Mouse (Mus musculus) limb, embryonic 12.5 days (tissue): Measurements from ENCODE around the gene Phb. TPM values are rescaled to one million over a fixed set of nuclear protein-coding genes. Genes with fewer than 3 reads are reported as not detected.

Experiments
- ATAC-seq: fragments of 200-750 bp; cut with Nextera tagmentation; 2 replicates; pipeline ENCODE4 v1.8.0; 2017; ENCODE audit warnings: low read depth, moderate TSS enrichment; ENCODE audit not compliant: insufficient number of reproducible peaks, insufficient read depth, low FRiP score, low TSS enrichment
- H3K27ac ChIP-seq: fragments of 300-500 bp; sonication (generic); 2 replicates; pipeline ENCODE4 v1.5.1; 2016; ENCODE audit warnings: mild to moderate bottlenecking, moderate library complexity
- H3K27me3 ChIP-seq: fragments of 300-500 bp; sonication (generic); 2 replicates; pipeline ENCODE4 v1.6.1; 2016; ENCODE audit warnings: mild to moderate bottlenecking, moderate library complexity
- H3K36me3 ChIP-seq: fragments of 300-500 bp; sonication (generic); 2 replicates; pipeline ENCODE4 v1.6.1; 2016; ENCODE audit warnings: mild to moderate bottlenecking, moderate library complexity
- H3K4me1 ChIP-seq: fragments of 300-500 bp; sonication (generic); replicated peaks from 2 replicates; pipeline ENCODE4 v1.6.1; 2016
- H3K4me2 ChIP-seq: fragments of 300-500 bp; sonication (generic); 2 replicates; pipeline ENCODE4 v1.6.1; 2016; ENCODE audit warnings: mild to moderate bottlenecking, moderate library complexity
- H3K4me3 ChIP-seq: fragments of 300-500 bp; sonication (generic); replicated peaks from 2 replicates; pipeline ENCODE4 v1.5.1; 2016; ENCODE audit warnings: mild to moderate bottlenecking
- H3K9ac ChIP-seq: fragments of 300-500 bp; sonication (generic); replicated peaks from 2 replicates; pipeline ENCODE4 v1.6.1; 2016; ENCODE audit warnings: mild to moderate bottlenecking, moderate library complexity
- H3K9me3 ChIP-seq: fragments of 300-500 bp; sonication (generic); 2 replicates; pipeline ENCODE4 v1.6.1; 2016; ENCODE audit warnings: mild to moderate bottlenecking, moderate library complexity
- WGBS: fragments of 180-500 bp; shearing (Covaris S2); methylation state at CpG from one replicate; pipeline ENCODE4 v1.1.7; 2016; 5-methylcytosine and 5-hydroxymethylcytosine counted together
- polyA plus RNA-seq: library from polyadenylated mRNA; unstranded; fragments of >200 nt; fragmentation: Nextera tagmentation; extraction: Ambion mirVana; gene quantifications from 2 replicates; pipeline ENCODE4 v1.2.1, GENCODE M21; 2016

Phb gene
- polyA plus RNA-seq, 1 experiment from 2014 or later = 231 TPM

- H3K4me3 ChIP-seq = no peak overlapping the region
- peaks cover 48% of the 10 kb centered on the region for H3K4me1 ChIP-seq
- H3K27ac ChIP-seq = no peak overlapping the region
- H3K9me3 ChIP-seq = no peaks in the 10 kb centered on the region
- WGBS = 59% methylated on average over 2 of the region's 2 CpGs
- ATAC-seq = no peak
- peaks cover 8% of the 10 kb centered on the region; the same call in 1 of the 2 replicates for H3K27me3 ChIP-seq
- H3K9ac ChIP-seq = no peak overlapping the region
- no peaks in the 10 kb centered on the region for H3K36me3 ChIP-seq
- no peak overlapping the region for H3K4me2 ChIP-seq
Observed at GRCm38 (mm10) chr11:95633512-95634000, 33.2 kb upstream of the Phb start.

DNA sequence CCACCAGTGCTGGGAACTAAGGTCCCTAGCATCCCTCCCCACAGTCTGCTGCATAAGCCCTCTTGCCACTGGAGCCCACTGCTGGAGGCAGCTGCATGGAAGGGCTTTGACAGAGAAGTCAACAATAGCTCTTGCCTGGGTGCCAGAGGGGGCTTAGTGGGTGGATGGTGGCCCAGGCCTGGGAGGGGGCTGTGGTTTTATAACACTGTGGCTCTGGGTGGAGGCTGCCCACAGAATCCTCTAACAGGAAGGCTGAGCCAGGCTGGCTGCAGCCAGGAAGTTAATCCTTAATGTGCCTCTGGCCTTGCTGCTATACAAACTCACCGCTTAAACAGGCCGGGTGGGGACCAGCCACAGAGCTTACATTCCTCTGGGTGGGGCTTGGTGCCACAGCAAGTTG is 31.7 kb upstream of the Phb start:
- Histone ChIP-seq H3K4me1 (peaks cover 54% of the 10 kb centered on the region), H3K4me2 (no peak overlapping the region), H3K9ac (no peak overlapping the region), H3K36me3 (no peaks in the 10 kb centered on the region), H3K27ac (peak overlapping the region; percentile 32), H3K4me3 (no peak overlapping the region), H3K27me3 (peaks cover 6% of the 10 kb centered on the region; the same call in 1 of the 2 replicates), H3K9me3 (no peaks in the 10 kb centered on the region)
- no peak for ATAC-seq
- WGBS = 20% methylated on average over 2 of the region's 2 CpGs

- 59% methylated on average over 2 of the region's 2 CpGs for WGBS
- H3K4me3 ChIP-seq = no peak overlapping the region
- H3K27ac ChIP-seq = no peak overlapping the region
- H3K9me3 ChIP-seq = no peaks in the 10 kb centered on the region
- no peak overlapping the region for H3K9ac ChIP-seq
- no peak overlapping the region for H3K4me2 ChIP-seq
- ATAC-seq = no peak
- H3K27me3 ChIP-seq = peaks cover 39% of the 10 kb centered on the region
- peaks cover 59% of the 10 kb centered on the region for H3K4me1 ChIP-seq
- H3K36me3 ChIP-seq = no peaks in the 10 kb centered on the region
Observed at GRCm38 (mm10) chr11:95640751-95641150, 26.0 kb upstream of the Phb start.

DNA sequence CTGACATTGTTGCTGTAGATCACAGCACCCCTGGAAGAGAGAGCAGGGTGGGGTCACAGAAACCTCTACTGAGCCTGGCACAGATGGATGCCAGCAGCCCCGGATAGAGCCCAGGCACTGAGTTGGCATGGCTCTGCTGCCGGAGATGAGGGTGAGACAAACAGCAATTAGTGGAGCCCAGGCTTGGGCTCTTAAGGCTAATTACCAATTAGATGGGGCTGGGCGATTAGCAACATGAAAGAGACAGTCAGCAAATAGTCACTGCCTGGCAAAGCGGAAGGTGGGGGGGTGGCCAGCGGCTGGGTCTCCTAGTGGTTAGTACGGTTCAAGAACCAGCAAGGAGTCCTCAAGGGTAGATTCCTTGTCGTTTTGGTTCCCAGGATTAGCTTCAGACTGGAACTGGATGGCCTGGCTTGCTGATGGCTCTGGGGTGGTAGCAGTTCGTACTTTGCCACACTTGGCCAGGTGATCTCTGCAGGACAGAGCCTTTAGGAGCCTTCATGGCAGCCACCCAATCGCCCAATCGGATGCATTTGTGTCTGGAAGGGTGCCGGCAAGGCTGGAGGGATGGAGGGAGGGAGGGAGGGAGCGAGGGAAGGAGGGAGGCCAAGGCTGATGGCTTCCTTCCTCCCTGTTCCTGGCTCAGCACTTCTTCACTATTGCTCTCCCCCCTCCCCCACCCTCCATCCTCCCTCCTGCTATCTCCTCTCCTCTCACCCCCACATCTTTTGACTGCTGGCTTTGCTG is 24.1 kb upstream of the Phb start:
- no peaks in the 10 kb centered on the region for H3K9me3 ChIP-seq
- H3K27me3 ChIP-seq = peaks cover 55% of the 10 kb centered on the region
- no peaks in the 10 kb centered on the region for H3K36me3 ChIP-seq
- H3K4me1 ChIP-seq = peaks cover 76% of the 10 kb centered on the region
- 31% methylated on average over 12 of the region's 12 CpGs for WGBS
- H3K4me2 ChIP-seq = no peak overlapping the region
- H3K4me3 ChIP-seq = no peak overlapping the region
- ATAC-seq = no peak
- no peak overlapping the region for H3K27ac ChIP-seq
- H3K9ac ChIP-seq = 0 out of 2 replicates have a peak overlapping the region, but pooled peaks have one; percentile 31

GRCm38 (mm10) chr11:95643856-95644255 is 22.9 kb upstream of the Phb start:
- Histone ChIP-seq H3K4me1 (peaks cover 85% of the 10 kb centered on the region), H3K36me3 (no peaks in the 10 kb centered on the region), H3K27me3 (peaks cover 58% of the 10 kb centered on the region), H3K9ac (no peak overlapping the region), H3K27ac (no peak overlapping the region), H3K4me3 (no peak overlapping the region), H3K4me2 (no peak overlapping the region), H3K9me3 (no peaks in the 10 kb centered on the region)
- no peak for ATAC-seq
- 38% methylated on average over 5 of the region's 5 CpGs for WGBS

DNA sequence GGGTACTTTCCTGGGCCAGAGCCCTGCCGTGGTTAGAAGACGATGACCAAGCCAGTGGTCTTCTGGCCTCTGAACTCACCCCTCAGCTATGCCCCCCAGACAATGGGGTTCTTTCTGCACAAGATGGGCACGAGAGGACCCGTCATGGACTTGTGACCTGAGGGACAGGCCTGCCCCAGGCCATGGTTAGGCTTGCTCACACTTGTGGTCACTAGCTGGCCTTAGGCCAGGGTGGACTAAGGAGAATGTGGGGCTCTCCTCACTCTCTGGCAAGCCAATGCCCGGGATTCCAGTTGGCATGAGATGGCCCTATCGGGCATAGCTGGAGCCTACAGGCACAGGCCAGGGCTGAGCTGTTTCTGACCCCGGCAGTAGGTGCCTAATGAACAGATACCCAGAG is 22.4 kb upstream of the Phb start:
- Histone ChIP-seq H3K4me1 (peaks cover 83% of the 10 kb centered on the region), H3K27ac (no peak overlapping the region), H3K27me3 (peaks cover 59% of the 10 kb centered on the region), H3K9me3 (no peaks in the 10 kb centered on the region), H3K36me3 (no peaks in the 10 kb centered on the region), H3K4me3 (no peak overlapping the region), H3K4me2 (no peak overlapping the region), H3K9ac (no peak overlapping the region)
- WGBS = 70% methylated on average over 7 of the region's 7 CpGs
- ATAC-seq = no peak

DNA sequence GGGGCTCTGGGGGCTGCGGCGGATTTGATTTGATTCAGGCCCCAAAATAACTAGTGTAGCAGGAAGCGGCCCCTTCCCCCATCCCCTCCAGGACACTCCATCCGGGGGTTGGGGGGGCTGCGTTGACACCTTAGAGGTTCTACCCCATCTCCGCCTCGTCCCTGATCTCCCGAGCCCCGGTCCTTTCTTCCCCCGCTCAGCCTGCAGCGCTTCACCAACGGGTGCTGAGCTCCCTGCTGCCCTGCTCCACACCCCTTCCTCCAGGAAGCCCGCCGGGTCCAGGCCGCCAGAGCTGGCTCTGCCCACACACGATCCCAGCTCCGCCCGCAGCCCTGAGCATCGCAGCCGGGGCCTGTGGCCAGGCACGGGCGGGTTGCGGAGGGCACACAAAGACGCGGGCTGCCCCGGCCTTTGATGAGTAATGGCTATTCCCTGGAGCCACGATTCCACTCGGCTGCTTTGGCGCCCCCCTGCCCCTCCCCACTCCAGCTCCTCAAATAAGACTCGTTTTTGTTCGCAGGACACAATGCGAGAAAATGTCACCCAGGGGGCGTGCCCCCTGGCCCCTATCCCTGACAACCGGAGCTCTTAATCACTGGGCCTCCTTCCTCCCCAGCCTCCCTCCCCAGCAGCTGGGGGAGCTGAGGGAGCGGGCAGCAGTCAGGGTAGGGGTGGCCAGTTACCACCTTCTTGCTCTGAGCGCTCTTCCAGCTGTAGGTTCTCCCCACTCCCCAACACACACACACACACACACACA is 21.2 kb upstream of the Phb start:
- H3K4me3 ChIP-seq = peak overlapping the region; percentile 21
- H3K27ac ChIP-seq = no peak overlapping the region
- H3K9ac ChIP-seq = peak overlapping the region; percentile 51; the same call in 1 of the 2 replicates
- H3K9me3 ChIP-seq = no peaks in the 10 kb centered on the region
- 5% methylated on average over 36 of the region's 36 CpGs for WGBS
- no peaks in the 10 kb centered on the region for H3K36me3 ChIP-seq
- peaks cover 72% of the 10 kb centered on the region for H3K4me1 ChIP-seq
- ATAC-seq = no peak
- H3K4me2 ChIP-seq = peak overlapping the region; percentile 54
- peaks cover 68% of the 10 kb centered on the region for H3K27me3 ChIP-seq

DNA sequence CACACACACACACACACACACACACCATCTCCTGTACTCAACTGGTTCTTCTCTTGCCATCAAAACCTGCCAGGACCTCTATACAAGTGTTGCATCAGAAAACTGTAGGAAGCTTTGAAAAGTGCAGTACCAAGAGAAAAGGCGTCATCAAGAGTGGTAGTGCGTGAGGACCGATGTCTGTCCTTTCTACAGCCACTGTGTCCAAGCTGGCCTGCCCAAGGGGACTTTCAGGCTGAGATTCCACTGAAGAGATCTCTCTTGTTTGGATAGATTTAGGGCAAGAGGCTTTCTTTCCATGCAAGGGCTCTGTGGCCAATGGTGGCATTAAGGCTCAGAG is 20.6 kb upstream of the Phb start:
- ATAC-seq = no peak
- H3K4me2 ChIP-seq = peak overlapping the region; percentile 54; the same call in 1 of the 2 replicates
- no peak overlapping the region for H3K27ac ChIP-seq
- H3K36me3 ChIP-seq = no peaks in the 10 kb centered on the region
- no peak overlapping the region for H3K9ac ChIP-seq
- H3K4me3 ChIP-seq = no peak overlapping the region
- peaks cover 74% of the 10 kb centered on the region for H3K27me3 ChIP-seq
- WGBS = 51% methylated on average over 3 of the region's 3 CpGs
- H3K4me1 ChIP-seq = peaks cover 66% of the 10 kb centered on the region
- H3K9me3 ChIP-seq = no peaks in the 10 kb centered on the region

DNA sequence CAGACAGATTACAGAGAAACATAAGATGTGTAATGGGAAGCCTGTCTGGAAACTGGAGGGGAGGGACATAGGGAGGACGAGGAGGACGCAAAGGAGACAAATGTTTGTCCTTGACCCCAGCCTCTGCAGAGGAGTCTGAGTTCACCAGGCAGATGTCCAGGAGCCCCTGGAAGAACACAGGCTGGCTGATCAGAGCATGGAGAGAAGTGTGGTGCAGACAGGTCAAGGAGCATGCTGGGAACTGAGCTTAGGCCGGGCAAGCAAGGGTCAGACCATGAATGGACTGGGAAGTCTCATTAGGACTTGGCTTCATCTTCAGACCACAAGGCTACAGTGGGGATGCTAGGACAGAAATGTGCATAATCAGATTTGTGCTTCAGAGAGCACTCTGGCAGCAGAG is 19.0 kb upstream of the Phb start:
- Histone ChIP-seq H3K36me3 (no peaks in the 10 kb centered on the region), H3K4me2 (no peak overlapping the region), H3K27ac (peak overlapping the region; percentile 4; the same call in 1 of the 2 replicates), H3K4me1 (peaks cover 58% of the 10 kb centered on the region), H3K9ac (no peak overlapping the region), H3K9me3 (no peaks in the 10 kb centered on the region), H3K4me3 (no peak overlapping the region), H3K27me3 (peaks cover 67% of the 10 kb centered on the region)
- WGBS = 37% methylated on average over 3 of the region's 3 CpGs
- ATAC-seq = no peak

GRCm38 (mm10) chr11:95648827-95649226 is 17.9 kb upstream of the Phb start:
- Histone ChIP-seq H3K9ac (no peak overlapping the region), H3K4me1 (peaks cover 48% of the 10 kb centered on the region), H3K36me3 (no peaks in the 10 kb centered on the region), H3K27me3 (peaks cover 57% of the 10 kb centered on the region), H3K4me2 (no peak overlapping the region), H3K27ac (no peak overlapping the region), H3K4me3 (no peak overlapping the region), H3K9me3 (no peaks in the 10 kb centered on the region)
- 1% methylated on average over 4 of the region's 4 CpGs for WGBS
- ATAC-seq = no peak

DNA sequence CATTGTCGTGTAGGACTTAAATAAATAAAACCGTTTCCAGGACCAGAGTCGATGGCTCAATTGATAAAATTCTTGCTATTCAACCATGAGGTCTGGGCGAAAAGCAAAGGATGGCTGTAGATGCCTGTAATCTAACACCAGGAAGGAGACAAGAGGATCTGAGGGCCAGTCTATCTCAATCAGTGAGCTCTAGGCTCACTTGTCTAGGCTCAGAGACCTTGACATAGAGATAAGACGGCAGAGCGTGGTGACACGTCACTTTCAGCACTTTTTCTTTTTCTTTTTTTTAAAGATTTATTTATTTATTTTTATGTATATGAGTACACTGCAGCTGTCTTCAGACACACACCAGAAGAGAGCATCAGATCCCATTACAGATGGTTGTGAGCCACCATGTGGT is 17.2 kb upstream of the Phb start:
- Histone ChIP-seq H3K27ac (no peak overlapping the region), H3K4me2 (no peak overlapping the region), H3K9me3 (no peaks in the 10 kb centered on the region), H3K4me3 (no peak overlapping the region), H3K27me3 (peaks cover 49% of the 10 kb centered on the region), H3K36me3 (no peaks in the 10 kb centered on the region), H3K9ac (no peak overlapping the region), H3K4me1 (peaks cover 41% of the 10 kb centered on the region)
- WGBS = 81% methylated on average over 7 of the region's 7 CpGs
- ATAC-seq = no peak
